Mouse (Mus musculus): ENCODE measurements around the gene Rps17. TPM values are rescaled to one million over a fixed set of nuclear protein-coding genes. Genes with fewer than 3 reads are reported as not detected.

Gene Rps17
- total and polyA plus RNA-seq, 3 experiments, result 210 to 3,077 (median 1,187) TPM

DNA sequence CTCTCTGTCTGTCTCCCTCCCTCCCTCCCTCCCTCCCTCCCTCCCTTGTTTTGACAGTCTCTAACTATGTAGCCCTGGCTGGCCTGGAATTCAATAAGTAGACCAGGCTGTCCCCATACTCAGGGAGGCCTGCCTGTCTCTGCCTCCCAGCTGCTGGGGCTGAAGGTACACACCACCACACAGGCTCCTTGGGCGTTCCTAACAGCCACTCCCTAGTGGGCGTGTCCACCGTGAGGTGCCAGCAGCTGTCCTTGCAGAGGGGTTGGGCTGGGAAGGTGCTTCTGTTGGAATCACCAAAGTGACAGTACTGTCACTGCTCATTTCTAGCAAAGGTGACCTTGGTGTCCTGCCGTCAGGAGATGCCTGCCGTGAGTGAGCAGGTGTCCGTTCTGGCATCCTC lies 18.2 kb downstream of the Rps17 start:
- peaks cover 11% of the 10 kb centered on the region for H3K4me1 ChIP-seq (ENCODE audit: insufficient read depth, low read depth, low read length)
- no peak for DNase-seq (ENCODE audit: low spot score)
- TF ChIP-seq GATA1 (IDR thresholded peaks at IDR 0.05; ENCODE audit: borderline replicate concordance, low read length) (no peak), GATA2 (IDR thresholded peaks at IDR 0.05; ENCODE audit: borderline replicate concordance, low read depth, low read length) (no peak), CTCF (IDR thresholded peaks at IDR 0.05; ENCODE audit: low read depth, low read length) (no peak), TAL1 (conservative IDR thresholded peaks at IDR 0.05; ENCODE audit: low read depth, low read length) (no peak), POLR2AphosphoS5 (IDR thresholded peaks at IDR 0.05; ENCODE audit: insufficient replicate concordance, low read depth, low read length) (no peak)

DNA sequence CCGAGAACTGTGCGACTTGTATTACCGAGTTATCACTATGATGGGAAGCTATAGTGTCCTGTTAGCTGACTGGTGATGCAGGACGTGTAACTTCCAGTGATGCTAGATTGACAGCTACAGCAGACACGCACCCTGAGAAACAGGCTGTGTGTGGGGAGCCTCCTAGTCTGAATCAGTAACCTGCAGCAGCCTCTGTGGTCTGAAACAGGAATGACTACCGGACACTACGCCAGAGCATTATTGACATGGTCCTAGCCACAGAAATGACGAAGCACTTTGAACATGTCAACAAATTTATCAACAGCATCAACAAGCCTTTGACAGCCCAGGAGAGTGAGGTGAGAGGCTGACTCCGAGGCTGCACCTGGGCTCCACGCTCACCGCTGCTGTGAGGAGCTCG lies 19.0 kb downstream of the Rps17 start:
- TF ChIP-seq CTCF (IDR thresholded peaks at IDR 0.05; ENCODE audit: low read depth, low read length), result no peak
- TF ChIP-seq TAL1 (conservative IDR thresholded peaks at IDR 0.05; ENCODE audit: low read depth, low read length), result no peak
- no peak for TF ChIP-seq POLR2AphosphoS5 (IDR thresholded peaks at IDR 0.05; ENCODE audit: insufficient replicate concordance, low read depth, low read length)
- no peak for TF ChIP-seq GATA1 (IDR thresholded peaks at IDR 0.05; ENCODE audit: borderline replicate concordance, low read length)
- no peak for TF ChIP-seq GATA2 (IDR thresholded peaks at IDR 0.05; ENCODE audit: borderline replicate concordance, low read depth, low read length)
- no peaks in the 10 kb centered on the region for H3K9me3 ChIP-seq (replicated peaks)
- H3K4me1 ChIP-seq (ENCODE audit: insufficient read depth, low read depth, low read length), result peaks cover 11% of the 10 kb centered on the region
- no peak for DNase-seq (ENCODE audit: low spot score)
- no peak overlapping the region for H3K4me3 ChIP-seq (ENCODE audit: low read depth, low read length)
- no peak for ATAC-seq (ENCODE audit: extremely low read depth, insufficient number of reproducible peaks, low FRiP score, poor library complexity, severe bottlenecking)
- peaks cover 4% of the 10 kb centered on the region for H3K27me3 ChIP-seq (ENCODE audit: insufficient read depth, low read length)
- H3K36me3 ChIP-seq (replicated peaks), result peaks cover 28% of the 10 kb centered on the region

More for the DNA sequence above, 18.2 kb downstream of the Rps17 start:
- Histone ChIP-seq H3K4me3 (ENCODE audit: low read depth, low read length) (no peak overlapping the region), H3K9me3 (replicated peaks) (no peaks in the 10 kb centered on the region), H3K27me3 (ENCODE audit: insufficient read depth, low read length) (no peaks in the 10 kb centered on the region; the same call in 1 of the 2 replicates), H3K36me3 (replicated peaks) (peaks cover 35% of the 10 kb centered on the region)
- ATAC-seq (ENCODE audit: extremely low read depth, insufficient number of reproducible peaks, low FRiP score, poor library complexity, severe bottlenecking), result no peak

DNA sequence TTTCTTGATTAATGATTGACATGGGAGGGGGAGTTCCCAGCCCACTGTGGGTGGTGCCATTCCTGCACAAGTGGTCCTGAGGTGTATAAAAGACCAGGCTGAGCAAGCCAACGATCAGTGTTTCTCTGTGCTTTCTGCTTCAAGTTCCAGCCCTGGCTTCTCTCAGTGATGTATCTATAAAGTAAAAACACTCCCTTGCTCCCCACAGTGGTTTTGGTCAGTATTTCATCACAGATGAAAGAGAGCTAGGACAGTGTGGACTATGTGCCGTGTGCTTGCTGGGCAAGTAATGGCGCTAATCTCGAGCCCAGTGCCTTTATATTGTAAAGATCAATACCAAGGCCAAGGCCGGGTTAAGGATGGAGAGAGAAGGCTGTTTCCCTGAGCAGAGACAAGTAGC lies 23.3 kb downstream of the Rps17 start:
- H3K27me3 ChIP-seq (ENCODE audit: insufficient read depth, low read length), result peaks cover 13% of the 10 kb centered on the region
- H3K4me3 ChIP-seq (ENCODE audit: low read depth, low read length), result no peak overlapping the region
- peaks cover 5% of the 10 kb centered on the region; the same call in 1 of the 2 replicates for H3K4me1 ChIP-seq (ENCODE audit: insufficient read depth, low read depth, low read length)
- ATAC-seq (ENCODE audit: extremely low read depth, insufficient number of reproducible peaks, low FRiP score, poor library complexity, severe bottlenecking) (no peak), DNase-seq (ENCODE audit: low spot score) (no peak)
- no peak for TF ChIP-seq POLR2AphosphoS5 (IDR thresholded peaks at IDR 0.05; ENCODE audit: insufficient replicate concordance, low read depth, low read length)
- no peak for TF ChIP-seq TAL1 (conservative IDR thresholded peaks at IDR 0.05; ENCODE audit: low read depth, low read length)
- TF ChIP-seq CTCF (IDR thresholded peaks at IDR 0.05; ENCODE audit: low read depth, low read length), result no peak
- peaks cover under 1% of the 10 kb centered on the region for H3K36me3 ChIP-seq (replicated peaks)
- no peaks in the 10 kb centered on the region for H3K9me3 ChIP-seq (replicated peaks)

DNA sequence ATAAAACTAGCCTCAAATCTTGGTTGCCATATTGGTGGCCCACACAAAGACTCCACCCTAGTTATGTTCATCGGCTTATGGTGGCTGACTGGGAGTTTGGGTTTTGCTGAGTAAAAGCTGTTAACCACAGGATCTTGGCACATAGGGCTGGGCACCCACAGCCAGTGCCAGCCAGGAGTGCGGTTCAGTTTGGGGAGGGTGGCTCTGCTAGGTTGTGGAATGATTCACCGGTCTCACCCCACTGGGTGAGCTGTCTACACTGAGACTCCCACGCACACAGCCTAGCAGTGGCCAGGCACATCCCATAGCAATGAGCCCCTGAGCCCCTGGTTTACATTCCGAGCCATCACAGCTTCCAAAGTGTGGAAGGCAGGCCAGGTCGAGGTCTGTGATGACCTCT lies 25.3 kb downstream of the Rps17 start:
- no peak for ATAC-seq (ENCODE audit: extremely low read depth, insufficient number of reproducible peaks, low FRiP score, poor library complexity, severe bottlenecking)

DNA sequence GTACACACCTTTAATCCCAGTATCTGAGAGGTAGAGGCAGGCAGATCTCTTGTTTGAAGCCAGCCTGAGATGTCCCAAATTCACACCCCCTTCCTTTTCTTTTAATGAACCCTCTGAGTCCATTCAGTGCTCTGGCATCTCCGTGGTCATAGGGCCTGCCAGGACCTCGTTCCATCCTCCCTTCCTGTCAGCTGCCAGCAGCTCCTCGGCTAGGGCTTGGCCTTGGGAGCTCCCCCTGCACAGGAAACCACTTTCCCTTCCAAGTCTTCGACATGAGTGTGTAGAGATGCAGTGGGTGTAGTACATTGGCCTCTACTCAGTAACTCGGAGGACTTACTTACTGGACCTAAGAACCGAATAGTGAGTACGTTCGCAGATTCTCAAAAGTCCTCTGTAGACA lies 29.5 kb downstream of the Rps17 start:
- H3K9me3 ChIP-seq (replicated peaks), result no peaks in the 10 kb centered on the region
- no peak overlapping the region for H3K4me3 ChIP-seq (ENCODE audit: low read depth, low read length)
- DNase-seq (ENCODE audit: low spot score) (no peak), ATAC-seq (ENCODE audit: extremely low read depth, insufficient number of reproducible peaks, low FRiP score, poor library complexity, severe bottlenecking) (no peak)
- TF ChIP-seq GATA2 (IDR thresholded peaks at IDR 0.05; ENCODE audit: borderline replicate concordance, low read depth, low read length) (no peak), CTCF (IDR thresholded peaks at IDR 0.05; ENCODE audit: low read depth, low read length) (no peak), GATA1 (IDR thresholded peaks at IDR 0.05; ENCODE audit: borderline replicate concordance, low read length) (no peak), TAL1 (conservative IDR thresholded peaks at IDR 0.05; ENCODE audit: low read depth, low read length) (no peak)
- no peaks in the 10 kb centered on the region for H3K36me3 ChIP-seq (replicated peaks)
- no peaks in the 10 kb centered on the region for H3K4me1 ChIP-seq (ENCODE audit: insufficient read depth, low read depth, low read length)
- peaks cover 28% of the 10 kb centered on the region for H3K27me3 ChIP-seq (ENCODE audit: insufficient read depth, low read length)

More for the DNA sequence above, 25.3 kb downstream of the Rps17 start:
- no peak for DNase-seq (ENCODE audit: low spot score)
- no peaks in the 10 kb centered on the region for H3K9me3 ChIP-seq (replicated peaks)
- H3K36me3 ChIP-seq (replicated peaks), result no peaks in the 10 kb centered on the region
- H3K4me1 ChIP-seq (ENCODE audit: insufficient read depth, low read depth, low read length), result no peaks in the 10 kb centered on the region
- no peak overlapping the region for H3K4me3 ChIP-seq (ENCODE audit: low read depth, low read length)
- peaks cover 17% of the 10 kb centered on the region for H3K27me3 ChIP-seq (ENCODE audit: insufficient read depth, low read length)
- TF ChIP-seq GATA2 (IDR thresholded peaks at IDR 0.05; ENCODE audit: borderline replicate concordance, low read depth, low read length), result no peak
- no peak for TF ChIP-seq TAL1 (conservative IDR thresholded peaks at IDR 0.05; ENCODE audit: low read depth, low read length)
- TF ChIP-seq GATA1 (IDR thresholded peaks at IDR 0.05; ENCODE audit: borderline replicate concordance, low read length), result no peak
- no peak for TF ChIP-seq CTCF (IDR thresholded peaks at IDR 0.05; ENCODE audit: low read depth, low read length)

DNA sequence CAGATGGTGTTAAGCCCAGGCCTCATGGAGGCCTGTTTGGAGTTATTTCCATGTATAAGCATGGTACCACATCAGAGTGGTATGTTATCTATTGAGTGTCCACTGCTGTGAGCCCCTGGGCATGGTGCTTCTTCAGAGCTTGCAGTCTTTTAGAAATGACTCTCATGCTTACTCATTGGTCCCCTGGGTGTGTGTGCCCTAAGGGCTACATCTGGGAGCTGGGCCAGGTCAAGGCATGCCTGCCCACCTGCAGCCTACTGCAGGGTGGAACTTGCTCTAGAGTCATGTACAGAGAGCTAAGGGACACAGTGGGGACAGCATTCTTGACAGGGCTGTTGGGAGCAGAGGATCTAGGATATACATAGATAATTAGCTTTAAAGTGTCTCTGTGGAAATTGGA lies 33.5 kb downstream of the Rps17 start:
- no peak for ATAC-seq (ENCODE audit: extremely low read depth, insufficient number of reproducible peaks, low FRiP score, poor library complexity, severe bottlenecking)
- no peak for DNase-seq (ENCODE audit: low spot score)

DNA sequence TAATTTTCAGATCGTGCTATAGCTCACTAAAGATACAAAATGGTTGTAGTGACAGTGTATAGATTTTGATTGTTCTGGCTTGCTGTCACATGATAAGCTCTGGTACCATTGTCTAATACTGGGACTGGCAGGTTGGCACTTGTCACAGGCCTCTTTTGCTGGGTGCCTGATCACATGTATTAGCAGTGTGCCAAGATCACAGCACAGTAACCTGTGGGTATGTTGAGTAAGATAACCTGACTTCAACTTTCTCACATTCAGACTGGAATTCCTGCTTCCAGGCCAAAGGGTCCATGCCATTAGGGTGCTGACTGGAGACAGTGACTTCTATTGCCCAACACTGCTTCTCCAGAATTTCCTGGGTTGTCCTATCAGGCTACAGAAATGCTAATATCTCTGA lies 33.9 kb downstream of the Rps17 start:
- Histone ChIP-seq H3K36me3 (replicated peaks) (no peaks in the 10 kb centered on the region), H3K4me1 (ENCODE audit: insufficient read depth, low read depth, low read length) (no peaks in the 10 kb centered on the region), H3K27me3 (ENCODE audit: insufficient read depth, low read length) (peaks cover 36% of the 10 kb centered on the region), H3K9me3 (replicated peaks) (no peaks in the 10 kb centered on the region), H3K4me3 (ENCODE audit: low read depth, low read length) (no peak overlapping the region)
- TF ChIP-seq GATA2 (IDR thresholded peaks at IDR 0.05; ENCODE audit: borderline replicate concordance, low read depth, low read length) (no peak), CTCF (IDR thresholded peaks at IDR 0.05; ENCODE audit: low read depth, low read length) (no peak), GATA1 (IDR thresholded peaks at IDR 0.05; ENCODE audit: borderline replicate concordance, low read length) (no peak), TAL1 (conservative IDR thresholded peaks at IDR 0.05; ENCODE audit: low read depth, low read length) (no peak), POLR2AphosphoS5 (IDR thresholded peaks at IDR 0.05; ENCODE audit: insufficient replicate concordance, low read depth, low read length) (no peak)
- DNase-seq (ENCODE audit: low spot score) (no peak), ATAC-seq (ENCODE audit: extremely low read depth, insufficient number of reproducible peaks, low FRiP score, poor library complexity, severe bottlenecking) (no peak)

More for the DNA sequence above, 33.5 kb downstream of the Rps17 start:
- no peaks in the 10 kb centered on the region for H3K4me1 ChIP-seq (ENCODE audit: insufficient read depth, low read depth, low read length)
- H3K27me3 ChIP-seq (ENCODE audit: insufficient read depth, low read length), result peaks cover 36% of the 10 kb centered on the region
- no peaks in the 10 kb centered on the region for H3K36me3 ChIP-seq (replicated peaks)
- H3K9me3 ChIP-seq (replicated peaks), result no peaks in the 10 kb centered on the region
- no peak for TF ChIP-seq TAL1 (conservative IDR thresholded peaks at IDR 0.05; ENCODE audit: low read depth, low read length)
- no peak for TF ChIP-seq CTCF (IDR thresholded peaks at IDR 0.05; ENCODE audit: low read depth, low read length)
- no peak for TF ChIP-seq GATA1 (IDR thresholded peaks at IDR 0.05; ENCODE audit: borderline replicate concordance, low read length)
- no peak for TF ChIP-seq POLR2AphosphoS5 (IDR thresholded peaks at IDR 0.05; ENCODE audit: insufficient replicate concordance, low read depth, low read length)
- TF ChIP-seq GATA2 (IDR thresholded peaks at IDR 0.05; ENCODE audit: borderline replicate concordance, low read depth, low read length), result no peak
- H3K4me3 ChIP-seq (ENCODE audit: low read depth, low read length), result no peak overlapping the region
